ENCODE assay signal across 7 mouse cellular contexts in genomic region chr9:70109279-70109678, GRCm38 (mm10). TPM values are rescaled to one million over a fixed set of nuclear protein-coding genes. Genes with fewer than 3 reads are reported as not detected.
DNase-seq lines count a peak whose midpoint lies in the region; ATAC-seq and TF ChIP-seq lines count a peak whose summit lies in the region.

No protein-coding gene starts in this region.

- H3K27ac ChIP-seq in forebrain, embryonic 15.5 days (replicated peaks) = no peak overlapping the region
- H3K27ac ChIP-seq in hindbrain, embryonic 13.5 days = no peak overlapping the region
- H3K27ac ChIP-seq in midbrain, postnatal 0 days (ENCODE audit: low read depth, low read length) = no peak overlapping the region

- no peaks in the 10 kb centered on the region for H3K9me3 ChIP-seq in forebrain, embryonic 15.5 days
- no peaks in the 10 kb centered on the region for H3K9me3 ChIP-seq in hindbrain, embryonic 13.5 days
- H3K9me3 ChIP-seq in midbrain, postnatal 0 days (ENCODE audit: low read length) = no peaks in the 10 kb centered on the region

- H3K27me3 ChIP-seq in forebrain, embryonic 15.5 days = no peaks in the 10 kb centered on the region
- H3K27me3 ChIP-seq in hindbrain, embryonic 13.5 days = no peaks in the 10 kb centered on the region
- H3K27me3 ChIP-seq in midbrain, postnatal 0 days (ENCODE audit: insufficient read depth, low read length) = no peaks in the 10 kb centered on the region

- peak; percentile 97 for TF ChIP-seq CTCF in midbrain, postnatal 0 days (IDR thresholded peaks at IDR 0.05)

- 4% methylated on average over 3 of the region's 3 CpGs for WGBS in forebrain, embryonic 15.5 days
- WGBS in hindbrain, embryonic 13.5 days = 9% methylated on average over 3 of the region's 3 CpGs
- 8% methylated on average over 3 of the region's 3 CpGs for WGBS in midbrain, postnatal 0 days

- H3K4me2 ChIP-seq in forebrain, embryonic 15.5 days (replicated peaks) = no peak overlapping the region
- H3K4me2 ChIP-seq in hindbrain, embryonic 13.5 days = no peak overlapping the region
- H3K4me2 ChIP-seq in midbrain, postnatal 0 days (ENCODE audit: low read depth, low read length, poor library complexity, severe bottlenecking) = no peak overlapping the region

- H3K4me3 ChIP-seq in forebrain, embryonic 15.5 days = no peak overlapping the region
- no peak overlapping the region for H3K4me3 ChIP-seq in hindbrain, embryonic 13.5 days
- no peak overlapping the region for H3K4me3 ChIP-seq in midbrain, postnatal 0 days (ENCODE audit: low read depth, low read length)

- H3K4me1 ChIP-seq in forebrain, embryonic 15.5 days = peaks cover 18% of the 10 kb centered on the region
- H3K4me1 ChIP-seq in hindbrain, embryonic 13.5 days (replicated peaks) = peaks cover 9% of the 10 kb centered on the region
- 0 out of 2 replicates have a peak, but pooled peaks cover 3% of the 10 kb centered on the region for H3K4me1 ChIP-seq in midbrain, postnatal 0 days (ENCODE audit: insufficient read depth, low read length)

- no peaks in the 10 kb centered on the region for H3K36me3 ChIP-seq in forebrain, embryonic 15.5 days
- H3K36me3 ChIP-seq in hindbrain, embryonic 13.5 days = no peaks in the 10 kb centered on the region
- no peaks in the 10 kb centered on the region for H3K36me3 ChIP-seq in midbrain, postnatal 0 days (ENCODE audit: insufficient read depth, low read length)

- no peak overlapping the region for H3K9ac ChIP-seq in forebrain, embryonic 15.5 days (replicated peaks)
- H3K9ac ChIP-seq in hindbrain, embryonic 13.5 days = no peak overlapping the region
- H3K9ac ChIP-seq in midbrain, postnatal 0 days (replicated peaks; ENCODE audit: low read length, poor library complexity, severe bottlenecking) = no peak overlapping the region

- ATAC-seq in forebrain, embryonic 15.5 days (replicated peaks) = 0 out of 2 replicates have a peak, but pooled peaks have one; percentile 27
- 0 out of 2 replicates have a peak, but pooled peaks have one; percentile 65 for ATAC-seq in hindbrain, embryonic 13.5 days (ENCODE audit: low FRiP score)
- peak; percentile 60; the same call in 1 of the 2 replicates for ATAC-seq in midbrain, postnatal 0 days (ENCODE audit: low FRiP score)

- intact Hi-C loops in left cerebral cortex, postnatal 14 days (cut with DNase I) = loop anchor here (2.0 to 10.0 kb wide), 2 partner anchors 284 to 396 kb away; partner anchors contain the start of gene Rnf111

- peak; percentile 64 for DNase-seq in Muller cell, postnatal 12 days (ENCODE audit: inconsistent ontology term)
- peak; percentile 55 for DNase-seq in c-Kit-positive CD71-negative TER-119-negative erythroid progenitor cells, embryonic 14.5 days (ENCODE audit: low read depth)
- peak; percentile 87 to 92 for DNase-seq in left cerebral cortex, postnatal 14 days (ENCODE audit: low spot score in 2 of 2)
- peak; percentile 91 for DNase-seq in midbrain, postnatal 0 days (ENCODE audit: low spot score)
- DNase-seq in spleen, postnatal 4 days (ENCODE audit: low spot score in 2 of 2) = peak; percentile 63 to 90

RNA-seq across cellular contexts. Expression of gene Fam81a, which starts 33.1 kb away (rescaled TPM):
- 10.5 TPM in 2 replicates for polyA plus RNA-seq in forebrain, embryonic 15.5 days (2015; fragmentation: Nextera tagmentation; extraction: Ambion mirVana)
- 7.9 and 10.0 TPM in 2 replicates for polyA plus RNA-seq in hindbrain, embryonic 13.5 days (2015; fragmentation: Nextera tagmentation; extraction: Ambion mirVana)
- total RNA-seq in left cerebral cortex, postnatal 14 days (2021) = 100 to 1,000 TPM; 194 to 203 TPM
- 8.5 and 10.7 TPM in 2 replicates for total RNA-seq in midbrain, postnatal 0 days (2014; rRNA removed)
- 9.8 and 11.8 TPM in 2 replicates for polyA plus RNA-seq in midbrain, postnatal 0 days (2015; fragmentation: Nextera tagmentation; extraction: Ambion mirVana)
